Mouse (Mus musculus): Measurements from ENCODE around the gene Inf2.

DNA sequence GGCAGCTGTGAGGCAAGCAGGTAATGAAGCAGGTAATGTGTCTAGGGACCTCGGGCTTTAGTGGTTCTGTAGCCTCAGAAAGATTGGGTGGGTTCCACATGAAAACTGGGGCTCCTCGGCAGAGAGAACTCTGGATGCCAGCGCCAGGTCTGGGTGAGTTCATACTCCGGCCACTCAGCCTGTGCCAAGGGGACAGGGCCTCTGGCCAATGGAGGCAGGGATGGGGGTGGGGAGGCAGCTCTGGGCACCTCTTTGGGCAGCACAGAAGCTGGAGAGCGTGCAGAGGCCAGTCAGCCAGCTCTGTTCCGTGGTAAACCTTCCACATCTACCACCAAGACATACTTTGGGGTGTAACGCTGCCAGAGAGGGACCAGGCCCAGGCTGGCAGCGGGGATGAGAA is 9.0 kb downstream of the Inf2 start:
- TF ChIP-seq CTCF (IDR thresholded peaks at IDR 0.05; ENCODE audit: extremely low read depth, insufficient read depth, insufficient read length, insufficient replicate concordance) = no peak
- no peak for TF ChIP-seq POLR2A (IDR thresholded peaks at IDR 0.05; ENCODE audit: low read depth, low read length)
